9 mouse cellular contexts compared by ENCODE assay signal in genomic region chrX:99049247-99049646, GRCm38 (mm10). TPM values are rescaled to one million over a fixed set of nuclear protein-coding genes. Genes with fewer than 3 reads are reported as not detected.
DNase-seq lines count a peak whose midpoint lies in the region; TF ChIP-seq lines count a peak whose summit lies in the region.
"Had no signal": no experiment of that assay in that cellular context is flagged by ENCODE, and none has a peak within 500 bp of the region (broad histone marks: within the 10 kb centered on the region; RNA-seq: fewer than 3 reads in every experiment).

No protein-coding gene starts in this region.

- H3K4me1 ChIP-seq in bone marrow macrophage, adult 2 months (ENCODE audit: control insufficient read depth, insufficient read depth, low read length): peaks cover 69% of the 10 kb centered on the region
- H3K4me1 ChIP-seq in kidney, adult 2 months (ENCODE audit: control insufficient read depth, insufficient read depth, low read length): peaks cover 35% of the 10 kb centered on the region

- peak; percentile 49 for DNase-seq in gastrocnemius, adult 2 months
- DNase-seq in gastrocnemius, adult 8-10 months (ENCODE audit: low spot score in 2 of 2): no peak
- DNase-seq in kidney, adult 2 months: peak; percentile 72
- peak; percentile 35 for DNase-seq in lung, postnatal 14 days
- no peak for DNase-seq in left cerebral cortex, postnatal 14 days (ENCODE audit: low spot score in 2 of 2)
- no peak for DNase-seq in frontal cortex, postnatal 25 days (ENCODE audit: low spot score in 2 of 2)
- DNase-seq in right cerebral cortex, adult 18-20 months: no peak

- no peaks in the 10 kb centered on the region for H3K36me3 ChIP-seq in kidney, adult 2 months (ENCODE audit: control insufficient read depth, insufficient read depth, low read length)

- intact Hi-C loops in gastrocnemius, adult 2 months (cut with DNase I): no loop called here
- intact Hi-C loops in left cerebral cortex, postnatal 14 days (cut with DNase I): no loop called here

- no peaks in the 10 kb centered on the region for H3K27me3 ChIP-seq in kidney, adult 2 months (replicated peaks; ENCODE audit: control insufficient read depth, insufficient read depth, low read length)
- H3K27me3 ChIP-seq: CH12.LX had no signal

- peak overlapping the region; percentile 81 for H3K27ac ChIP-seq in gastrocnemius, adult 2 months
- peak overlapping the region; percentile 90 for H3K27ac ChIP-seq in bone marrow macrophage, adult 2 months (ENCODE audit: insufficient read depth, low read depth, low read length)
- H3K27ac ChIP-seq in kidney, adult 2 months (ENCODE audit: insufficient read depth, low read depth, low read length): peak overlapping the region; percentile 83

- TF ChIP-seq POLR2A in bone marrow macrophage, adult 2 months (IDR thresholded peaks at IDR 0.05; ENCODE audit: borderline replicate concordance, low read depth, low read length): no peak
- TF ChIP-seq POLR2A in kidney, adult 2 months (IDR thresholded peaks at IDR 0.05; ENCODE audit: low read depth, low read length): no peak

- peak; percentile 42 for TF ChIP-seq CTCF in gastrocnemius, adult 2 months (IDR thresholded peaks at IDR 0.05)
- TF ChIP-seq CTCF in bone marrow macrophage, adult 2 months (IDR thresholded peaks at IDR 0.05; ENCODE audit: low read depth, low read length): no peak
- no peak for TF ChIP-seq CTCF in kidney, adult 2 months (conservative IDR thresholded peaks at IDR 0.05; ENCODE audit: insufficient read depth, insufficient read length, low read depth, low read length)

- peak overlapping the region; percentile 23 for H3K4me3 ChIP-seq in gastrocnemius, adult 2 months
- H3K4me3 ChIP-seq in bone marrow macrophage, adult 2 months (ENCODE audit: insufficient read depth, low read length): no peak overlapping the region
- H3K4me3 ChIP-seq in kidney, adult 2 months (ENCODE audit: insufficient read depth, low read depth, low read length): no peak overlapping the region

- 17% methylated on average over 5 of the region's 5 CpGs for WGBS in kidney, adult 2 months

RNA-seq across cellular contexts. Expression of gene Stard8, which starts 46.2 kb away (rescaled TPM):
- 10 to 100 TPM; 11.1 to 18.2 TPM for total RNA-seq in gastrocnemius, adult 2 months (2021)
- 10 to 100 TPM in 2 of 4 experiments, 1 to 10 TPM in 2; 8.8 to 10.8 (median 10.3) TPM for total RNA-seq in gastrocnemius, adult 8-10 months (2022)
- polyA plus RNA-seq in bone marrow macrophage, adult 2 months (2012; ENCODE audit: insufficient read depth, insufficient read length, missing spikeins): 50.1 and 57.4 TPM in 2 replicates
- polyA plus RNA-seq in kidney, adult 2 months (2012; rRNA removed): 62.0 and 82.9 TPM in 2 replicates
- total RNA-seq in left cerebral cortex, postnatal 14 days (2021): 10 to 100 TPM; 21.8 to 36.0 TPM

Comparison
In these comparisons a context has a peak if more than half of its experiments do, and no peak if none do; other contexts are left out.
1. DNase-seq: peak in gastrocnemius, adult 2 months (single experiment), kidney, adult 2 months (single experiment) and lung, postnatal 14 days (single experiment); none in gastrocnemius, adult 8-10 months (0 of 2), left cerebral cortex, postnatal 14 days (0 of 2), frontal cortex, postnatal 25 days (0 of 2) and right cerebral cortex, adult 18-20 months (single experiment).
2. Peak in every context shown above with its lines, with median percentiles within 50 percentile points of each other: H3K27ac ChIP-seq.